Mouse (Mus musculus) olfactory bulb, adult 2 months (tissue): Measurements from ENCODE around the gene Ssbp4. TPM values are rescaled to one million over a fixed set of nuclear protein-coding genes. Genes with fewer than 3 reads are reported as not detected.

ENCODE experiments used
- H3K27ac ChIP-seq: fragments of 200-500 bp; 2 replicates; pipeline ENCODE4 v1.5.1; 2012; ENCODE audit warnings: low read depth, low read length; ENCODE audit not compliant: insufficient read depth
- H3K4me1 ChIP-seq: fragments of 200-500 bp; 2 replicates; pipeline ENCODE4 v1.6.1; 2012; ENCODE audit warnings: low read length; ENCODE audit not compliant: control insufficient read depth, insufficient read depth
- H3K4me3 ChIP-seq: fragments of 200-500 bp; 2 replicates; pipeline ENCODE4 v1.5.1; 2012; ENCODE audit warnings: mild to moderate bottlenecking, low read depth, low read length, moderate library complexity; ENCODE audit not compliant: insufficient read depth
- CTCF ChIP-seq: fragments of 200-500 bp; IDR thresholded peaks from 2 replicates; pipeline ENCODE4 v1.5.1; 2012; ENCODE audit warnings: low read depth, mild to moderate bottlenecking, low read length, moderate library complexity; ENCODE audit not compliant: insufficient read depth
- POLR2A ChIP-seq: fragments of 200-500 bp; IDR thresholded peaks from 2 replicates; pipeline ENCODE4 v1.6.1; 2012; ENCODE audit warnings: mild to moderate bottlenecking, low read depth, low read length, moderate library complexity; ENCODE audit not compliant: insufficient read depth
- whole genome bisulfite sequencing: fragments of 180-500 bp; shearing (Covaris S2); methylation state at CpG from one replicate; pipeline ENCODE4 v1.1.7; 2018; 5-methylcytosine and 5-hydroxymethylcytosine counted together
- polyA plus RNA-seq: library from polyadenylated mRNA; stranded (reverse); fragments of >200 nt; gene quantifications from 2 replicates; pipeline ENCODE4 v1.2.4, GENCODE M21; 2012; ENCODE audit warnings: low replicate concordance; ENCODE audit not compliant: missing spikeins, insufficient read depth, insufficient read length

The Ssbp4 gene
- polyA plus RNA-seq, 1 experiment, result not detected

- H3K27ac ChIP-seq, result no peak overlapping the region
- 92% methylated on average over 6 of the region's 6 CpGs for WGBS
- no peak overlapping the region for H3K4me3 ChIP-seq
- TF ChIP-seq CTCF (no peak), POLR2A (no peak)
- peaks cover 41% of the 10 kb centered on the region for H3K4me1 ChIP-seq
Measured at GRCm38 (mm10) chr8:70563763-70564387, 44.8 kb downstream of the Ssbp4 start.

- WGBS, result 89% methylated on average over 3 of the region's 3 CpGs
- Histone ChIP-seq H3K4me3 (no peak overlapping the region), H3K4me1 (peaks cover 41% of the 10 kb centered on the region), H3K27ac (no peak overlapping the region)
- TF ChIP-seq CTCF, result no peak
- no peak for TF ChIP-seq POLR2A
Measured at GRCm38 (mm10) chr8:70562802-70563201, 45.9 kb downstream of the Ssbp4 start.

GRCm38 (mm10) chr8:70561809-70562535 is 46.7 kb downstream of the Ssbp4 start:
- no peak for TF ChIP-seq CTCF
- TF ChIP-seq POLR2A, result no peak
- WGBS, result 74% methylated on average over 7 of the region's 7 CpGs
- peak overlapping the region; percentile 20; the same call in 1 of the 2 replicates for H3K27ac ChIP-seq

GRCm38 (mm10) chr8:70561357-70561756 is 47.3 kb downstream of the Ssbp4 start:
- Histone ChIP-seq H3K4me3 (no peak overlapping the region), H3K27ac (0 out of 2 replicates have a peak overlapping the region, but pooled peaks have one; percentile 11), H3K4me1 (peaks cover 41% of the 10 kb centered on the region)
- WGBS, result 77% methylated on average over 4 of the region's 4 CpGs
- TF ChIP-seq CTCF (no peak), POLR2A (no peak)

More at GRCm38 (mm10) chr8:70561809-70562535, 46.7 kb downstream of the Ssbp4 start:
- Histone ChIP-seq H3K4me1 (peaks cover 41% of the 10 kb centered on the region), H3K4me3 (no peak overlapping the region)

- 47% methylated on average over 3 of the region's 3 CpGs for WGBS
- Histone ChIP-seq H3K4me1 (peaks cover 38% of the 10 kb centered on the region), H3K27ac (0 out of 2 replicates have a peak overlapping the region, but pooled peaks have one; percentile 23), H3K4me3 (no peak overlapping the region)
- TF ChIP-seq POLR2A (no peak), CTCF (no peak)
Measured at GRCm38 (mm10) chr8:70560564-70560963, 48.1 kb downstream of the Ssbp4 start.

- H3K27ac ChIP-seq, result peak overlapping the region; percentile 23; the same call in 1 of the 2 replicates
- WGBS, result 36% methylated on average over 2 of the region's 2 CpGs
- H3K4me3 ChIP-seq, result no peak overlapping the region
- peaks cover 35% of the 10 kb centered on the region for H3K4me1 ChIP-seq
- no peak for TF ChIP-seq POLR2A
- no peak for TF ChIP-seq CTCF
Measured at GRCm38 (mm10) chr8:70560096-70560495, 48.6 kb downstream of the Ssbp4 start.

- Histone ChIP-seq H3K27ac (no peak overlapping the region), H3K4me3 (no peak overlapping the region), H3K4me1 (peaks cover 30% of the 10 kb centered on the region)
- TF ChIP-seq CTCF, result no peak
- TF ChIP-seq POLR2A, result no peak
- 71% methylated on average over 3 of the region's 3 CpGs for WGBS
Measured at GRCm38 (mm10) chr8:70558983-70559382, 49.7 kb downstream of the Ssbp4 start.

GRCm38 (mm10) chr8:70558334-70558733 is 50.3 kb downstream of the Ssbp4 start:
- Histone ChIP-seq H3K27ac (no peak overlapping the region), H3K4me1 (peaks cover 35% of the 10 kb centered on the region), H3K4me3 (no peak overlapping the region)
- WGBS, result 63% methylated on average over 4 of the region's 4 CpGs
- TF ChIP-seq CTCF, result no peak
- no peak for TF ChIP-seq POLR2A

- 94% methylated on average over 4 of the region's 4 CpGs for WGBS
Measured at GRCm38 (mm10) chr8:70555079-70555747, 53.5 kb downstream of the Ssbp4 start.

More at GRCm38 (mm10) chr8:70555079-70555747, 53.5 kb downstream of the Ssbp4 start:
- no peak overlapping the region for H3K4me3 ChIP-seq
- TF ChIP-seq CTCF, result no peak
- TF ChIP-seq POLR2A, result no peak
- no peak overlapping the region for H3K27ac ChIP-seq
- H3K4me1 ChIP-seq, result peaks cover 22% of the 10 kb centered on the region
